Mouse (Mus musculus) liver, embryonic 11.5 days (tissue): ENCODE measurements at regions not wholly inside any gene's neighbourhood (a gene's known extent, or its start where the extent isn't known, plus 50 kb on each side); places are given as distances from the start of the nearest gene placed in this dataset.

Source experiments
- ATAC-seq: fragments of 200-750 bp; cut with Nextera tagmentation; replicated peaks from 2 replicates; pipeline ENCODE4 v1.8.0; 2017; ENCODE audit warnings: moderate number of reproducible peaks, mild to moderate bottlenecking, moderate TSS enrichment, moderate library complexity; ENCODE audit not compliant: low FRiP score
- DNase-seq: peaks from one replicate; pipeline ENCODE4 v3.0.0-alpha.2; 2017; ENCODE audit warnings: low spot score
- H3K27ac ChIP-seq: fragments of 300-500 bp; sonication (generic); 2 replicates; pipeline ENCODE4 v1.5.1; 2014; ENCODE audit warnings: mild to moderate bottlenecking, low read depth, low read length, control low read depth
- H3K27me3 ChIP-seq: fragments of 300-500 bp; sonication (generic); replicated peaks from 2 replicates; pipeline ENCODE4 v1.6.1; 2014; ENCODE audit warnings: low read length, mixed read lengths; ENCODE audit not compliant: control insufficient read depth, insufficient read depth
- H3K36me3 ChIP-seq: fragments of 300-500 bp; sonication (generic); 2 replicates; pipeline ENCODE4 v1.6.1; 2014; ENCODE audit warnings: mild to moderate bottlenecking, low read length, moderate library complexity, mixed read lengths; ENCODE audit not compliant: control insufficient read depth, insufficient read depth
- H3K4me1 ChIP-seq: fragments of 300-500 bp; sonication (generic); replicated peaks from 2 replicates; pipeline ENCODE4 v1.6.1; 2014; ENCODE audit warnings: low read length, mixed read lengths; ENCODE audit not compliant: control insufficient read depth, insufficient read depth
- H3K4me2 ChIP-seq: fragments of 300-500 bp; sonication (generic); 2 replicates; pipeline ENCODE4 v1.6.1; 2014; ENCODE audit warnings: mild to moderate bottlenecking, control low read depth, moderate library complexity
- H3K4me3 ChIP-seq: fragments of 300-500 bp; sonication (generic); 2 replicates; pipeline ENCODE4 v1.5.1; 2014; ENCODE audit warnings: low read depth, low read length, control low read depth
- H3K9ac ChIP-seq: fragments of 300-500 bp; sonication (generic); 2 replicates; pipeline ENCODE4 v1.6.1; 2014; ENCODE audit warnings: low read depth, low read length, control low read depth
- H3K9me3 ChIP-seq: fragments of 300-500 bp; sonication (generic); 2 replicates; pipeline ENCODE4 v1.6.1; 2016; ENCODE audit warnings: low read length, inconsistent platforms, mixed read lengths; ENCODE audit not compliant: control insufficient read depth
- WGBS: fragments of 180-500 bp; shearing (Covaris S2); extraction: QIAGEN DNeasy Blood & Tissue Kit; methylation state at CpG from one replicate; pipeline ENCODE4 v1.1.7; 2014; 5-methylcytosine and 5-hydroxymethylcytosine counted together

DNA sequence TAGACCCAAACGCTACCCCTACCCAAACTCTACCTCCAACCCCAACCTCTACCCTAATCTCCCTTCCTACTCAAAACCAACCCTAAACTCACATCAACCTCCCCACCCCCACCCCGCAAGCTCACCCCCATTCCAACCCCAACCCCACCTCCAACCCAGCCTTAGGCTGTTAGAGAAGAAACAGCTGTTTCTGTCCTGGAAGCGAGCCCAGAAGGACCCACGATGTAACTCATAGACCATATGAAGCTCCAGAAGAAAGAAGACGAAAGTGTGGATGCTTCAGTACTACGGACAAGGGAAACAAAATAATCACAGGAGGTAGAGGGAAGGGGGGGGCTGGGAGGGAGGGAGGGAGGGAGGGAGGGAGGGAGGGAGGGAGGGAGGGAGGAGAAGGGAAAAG lies 58.4 kb downstream of the Sox11 start:
- ATAC-seq = no peak
- H3K36me3 ChIP-seq = no peaks in the 10 kb centered on the region
- WGBS = 68% methylated on average over 6 of the region's 6 CpGs
- no peak overlapping the region for H3K9ac ChIP-seq
- H3K4me3 ChIP-seq = no peak overlapping the region
- DNase-seq = no peak
- no peak overlapping the region for H3K27ac ChIP-seq
- H3K27me3 ChIP-seq = no peaks in the 10 kb centered on the region
- no peaks in the 10 kb centered on the region for H3K4me1 ChIP-seq
- no peak overlapping the region for H3K4me2 ChIP-seq
- no peaks in the 10 kb centered on the region for H3K9me3 ChIP-seq

DNA sequence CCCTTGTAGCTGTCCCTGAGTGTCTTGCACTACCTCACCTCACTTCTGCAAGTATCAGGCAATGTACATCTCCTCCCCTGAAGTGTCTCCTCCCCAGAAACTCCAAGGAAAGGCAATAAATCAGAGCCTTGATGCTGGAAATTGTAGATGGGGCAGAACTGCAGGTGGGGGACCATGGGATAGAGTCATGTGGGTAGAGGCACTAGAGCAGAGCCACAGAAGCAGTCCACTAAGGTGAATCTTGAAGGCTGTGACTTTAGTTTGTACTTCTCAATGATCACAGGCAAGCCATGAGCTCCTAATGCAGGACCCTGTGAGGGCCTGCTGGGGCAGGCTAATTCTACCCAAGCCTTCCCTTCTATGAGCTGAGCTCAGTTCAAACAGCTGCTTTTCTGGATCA lies 80.4 kb downstream of the Sox11 start:
- Histone ChIP-seq H3K36me3 (no peaks in the 10 kb centered on the region), H3K4me2 (no peak overlapping the region), H3K9ac (no peak overlapping the region), H3K4me1 (no peaks in the 10 kb centered on the region), H3K9me3 (no peaks in the 10 kb centered on the region), H3K27me3 (no peaks in the 10 kb centered on the region), H3K4me3 (no peak overlapping the region), H3K27ac (no peak overlapping the region)
- DNase-seq (no peak), ATAC-seq (no peak)

GRCm38 (mm10) chr12:27254125-27254524 lies 88.2 kb downstream of the Sox11 start:
- no peak for DNase-seq

GRCm38 (mm10) chr12:27251521-27251920 lies 90.9 kb downstream of the Sox11 start:
- Histone ChIP-seq H3K27ac (no peak overlapping the region), H3K4me3 (no peak overlapping the region), H3K27me3 (no peaks in the 10 kb centered on the region), H3K4me1 (no peaks in the 10 kb centered on the region), H3K4me2 (no peak overlapping the region), H3K36me3 (no peaks in the 10 kb centered on the region), H3K9ac (no peak overlapping the region), H3K9me3 (no peaks in the 10 kb centered on the region)
- WGBS = 80% methylated on average over 5 of the region's 5 CpGs
- DNase-seq = no peak
- ATAC-seq = no peak

More at GRCm38 (mm10) chr12:27254125-27254524, 88.2 kb downstream of the Sox11 start:
- 55% methylated on average over 3 of the region's 3 CpGs for WGBS
- no peak overlapping the region for H3K9ac ChIP-seq
- no peaks in the 10 kb centered on the region for H3K9me3 ChIP-seq
- H3K27me3 ChIP-seq = no peaks in the 10 kb centered on the region
- no peaks in the 10 kb centered on the region for H3K4me1 ChIP-seq
- no peak overlapping the region for H3K27ac ChIP-seq
- no peaks in the 10 kb centered on the region for H3K36me3 ChIP-seq
- H3K4me3 ChIP-seq = no peak overlapping the region
- ATAC-seq = no peak
- no peak overlapping the region for H3K4me2 ChIP-seq

DNA sequence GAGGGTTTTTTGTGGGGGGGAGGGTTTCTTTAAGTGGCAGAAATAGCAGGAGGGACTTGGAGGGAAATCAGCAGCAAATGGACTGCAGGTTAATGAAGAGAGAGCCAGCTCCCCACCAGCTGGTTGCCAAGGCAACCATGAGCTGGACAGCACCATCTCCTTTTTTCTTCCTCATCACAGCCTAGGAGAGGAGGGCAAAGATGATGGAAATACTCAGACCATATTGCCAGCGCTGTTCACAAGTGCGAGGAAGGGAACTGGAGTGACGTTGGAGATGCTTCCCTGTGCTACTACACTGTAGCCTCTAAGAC lies 93.9 kb downstream of the Sox11 start:
- no peak overlapping the region for H3K4me2 ChIP-seq
- no peak overlapping the region for H3K27ac ChIP-seq
- ATAC-seq = no peak
- H3K4me3 ChIP-seq = no peak overlapping the region
- DNase-seq = no peak
- no peaks in the 10 kb centered on the region for H3K36me3 ChIP-seq
- H3K9me3 ChIP-seq = no peaks in the 10 kb centered on the region
- no peaks in the 10 kb centered on the region for H3K27me3 ChIP-seq
- 83% methylated on average over 3 of the region's 3 CpGs for WGBS
- H3K4me1 ChIP-seq = no peaks in the 10 kb centered on the region
- H3K9ac ChIP-seq = no peak overlapping the region

DNA sequence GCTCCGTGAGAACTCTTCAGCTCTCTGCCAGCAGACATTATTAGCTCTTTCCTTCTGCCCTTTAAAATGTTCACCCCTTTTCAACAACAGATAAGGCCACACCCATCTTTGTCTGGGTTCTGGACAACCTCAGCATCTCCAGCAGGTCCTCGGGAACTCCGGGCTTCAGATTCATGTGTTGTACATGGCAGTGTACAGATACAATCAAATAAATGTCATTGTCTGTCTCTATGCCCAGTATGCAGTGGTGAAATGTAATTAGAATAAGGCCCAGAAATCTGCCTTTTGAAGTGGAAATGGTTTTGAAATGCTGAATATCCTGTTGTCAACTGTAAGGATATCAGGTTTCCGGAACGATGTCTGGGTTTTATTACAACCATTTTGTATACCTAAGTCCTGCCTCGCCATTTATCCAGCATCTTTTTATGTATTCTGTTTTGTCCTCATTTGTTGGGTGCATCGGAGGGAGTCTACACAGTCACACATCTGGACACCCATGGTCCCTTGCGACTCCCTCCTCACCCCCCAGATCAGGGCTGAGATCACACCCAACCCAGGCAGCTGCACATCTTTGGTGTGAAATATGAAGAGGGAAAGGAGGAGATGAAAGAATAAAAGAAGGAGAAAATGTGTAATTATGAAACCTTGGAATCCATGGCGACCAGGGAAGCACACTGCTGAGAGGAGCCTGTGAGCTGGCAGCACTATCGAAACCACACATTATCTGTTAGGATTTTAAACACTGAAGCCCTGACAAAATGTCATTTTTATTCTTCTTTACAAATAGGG lies 94.4 kb downstream of the Sox11 start:
- Histone ChIP-seq H3K9ac (no peak overlapping the region), H3K36me3 (no peaks in the 10 kb centered on the region), H3K27ac (no peak overlapping the region), H3K4me3 (no peak overlapping the region), H3K4me1 (no peaks in the 10 kb centered on the region), H3K4me2 (no peak overlapping the region), H3K27me3 (no peaks in the 10 kb centered on the region), H3K9me3 (no peaks in the 10 kb centered on the region)
- no peak for ATAC-seq
- 70% methylated on average over 10 of the region's 10 CpGs for WGBS
- DNase-seq = no peak

- H3K9ac ChIP-seq = no peak overlapping the region
- H3K9me3 ChIP-seq = no peaks in the 10 kb centered on the region
- no peaks in the 10 kb centered on the region for H3K36me3 ChIP-seq
- H3K4me1 ChIP-seq = no peaks in the 10 kb centered on the region
- DNase-seq = no peak
- no peak overlapping the region for H3K27ac ChIP-seq
- H3K27me3 ChIP-seq = no peaks in the 10 kb centered on the region
- 59% methylated on average over 1 of the region's 1 CpGs for WGBS
- H3K4me2 ChIP-seq = no peak overlapping the region
- H3K4me3 ChIP-seq = no peak overlapping the region
- no peak for ATAC-seq
Observed at GRCm38 (mm10) chr12:27235748-27236147, 106.6 kb downstream of the Sox11 start.

DNA sequence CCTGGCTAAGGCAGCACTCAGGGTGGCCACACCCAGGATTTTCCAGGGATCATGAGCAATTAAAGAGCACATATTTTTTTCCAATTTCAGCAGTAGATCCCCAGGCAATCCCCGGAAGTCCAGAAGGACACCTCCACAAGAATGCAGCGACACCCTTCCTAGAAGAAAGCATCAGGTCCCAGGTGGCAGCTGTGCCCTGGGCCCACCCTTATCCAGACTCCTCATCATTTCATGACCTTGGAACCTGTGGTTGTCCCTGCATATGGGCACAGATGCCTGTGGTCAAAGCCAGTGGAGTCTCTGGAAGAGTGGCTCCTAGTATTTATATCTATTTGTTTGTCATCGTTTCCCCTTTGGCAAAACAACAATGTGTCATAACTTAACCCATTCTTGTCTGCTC lies 120.8 kb downstream of the Sox11 start:
- H3K27me3 ChIP-seq = no peaks in the 10 kb centered on the region
- no peak overlapping the region for H3K4me3 ChIP-seq
- H3K4me1 ChIP-seq = no peaks in the 10 kb centered on the region
- DNase-seq (no peak), ATAC-seq (no peak)
- WGBS = 87% methylated on average over 3 of the region's 3 CpGs
- H3K4me2 ChIP-seq = no peak overlapping the region
- H3K36me3 ChIP-seq = no peaks in the 10 kb centered on the region
- H3K9ac ChIP-seq = no peak overlapping the region
- H3K9me3 ChIP-seq = no peaks in the 10 kb centered on the region
- no peak overlapping the region for H3K27ac ChIP-seq

DNA sequence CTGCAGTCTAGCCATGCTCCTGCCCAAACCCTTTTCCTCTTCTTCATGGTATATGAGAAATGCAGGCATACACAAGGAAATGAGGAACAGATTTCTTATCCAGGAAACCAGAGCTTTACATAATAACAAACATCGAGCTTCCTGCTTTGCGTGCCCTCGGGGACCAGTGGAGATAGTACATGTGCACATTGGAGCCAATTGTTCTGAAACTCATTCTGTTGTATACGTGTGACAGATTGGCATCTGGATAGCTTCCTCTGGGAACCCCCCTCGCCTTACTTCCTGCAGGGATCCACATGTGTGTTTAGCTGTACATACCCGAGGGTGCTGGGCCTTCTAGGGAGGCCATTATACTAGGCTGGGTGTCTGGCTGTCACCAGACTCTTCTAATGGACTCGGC lies 141.2 kb downstream of the Sox11 start:
- H3K4me1 ChIP-seq = no peaks in the 10 kb centered on the region
- H3K27me3 ChIP-seq = no peaks in the 10 kb centered on the region
- no peak overlapping the region for H3K4me2 ChIP-seq
- H3K9ac ChIP-seq = no peak overlapping the region
- H3K27ac ChIP-seq = no peak overlapping the region
- no peaks in the 10 kb centered on the region for H3K9me3 ChIP-seq
- WGBS = 54% methylated on average over 7 of the region's 7 CpGs
- H3K36me3 ChIP-seq = no peaks in the 10 kb centered on the region
- no peak overlapping the region for H3K4me3 ChIP-seq
- ATAC-seq (no peak), DNase-seq (no peak)
